Mouse (Mus musculus): ENCODE results near the gene Tor1aip1. TPM values are rescaled to one million over a fixed set of nuclear protein-coding genes. Genes with fewer than 3 reads are reported as not detected.

Tor1aip1 gene
- polyA plus RNA-seq, 1 experiment from 2014 or later: 39.4 TPM

- Histone ChIP-seq H3K4me2 (replicated peaks) (no peak overlapping the region), H3K36me3 (no peaks in the 10 kb centered on the region), H3K4me3 (replicated peaks) (no peak overlapping the region), H3K9me3 (no peaks in the 10 kb centered on the region), H3K27me3 (replicated peaks) (no peaks in the 10 kb centered on the region), H3K27ac (no peak overlapping the region), H3K9ac (no peak overlapping the region), H3K4me1 (replicated peaks) (peaks cover 3% of the 10 kb centered on the region; the same call in 1 of the 2 replicates)
- WGBS: 81% methylated on average over 2 of the region's 2 CpGs
- 0 out of 2 replicates have a peak, but pooled peaks have one; percentile 52 for ATAC-seq
Observed at GRCm38 (mm10) chr1:155987625-155988024, 48.7 kb downstream of the Tor1aip1 start.

- no peak overlapping the region for H3K4me3 ChIP-seq (replicated peaks)
- H3K9me3 ChIP-seq: no peaks in the 10 kb centered on the region
- no peak for ATAC-seq
- peak overlapping the region; percentile 19; the same call in 1 of the 2 replicates for H3K4me2 ChIP-seq (replicated peaks)
- H3K36me3 ChIP-seq: no peaks in the 10 kb centered on the region
- WGBS: 49% methylated on average over 2 of the region's 2 CpGs
- no peaks in the 10 kb centered on the region for H3K27me3 ChIP-seq (replicated peaks)
- no peak overlapping the region for H3K9ac ChIP-seq
- H3K27ac ChIP-seq: no peak overlapping the region
- H3K4me1 ChIP-seq (replicated peaks): no peaks in the 10 kb centered on the region; the same call in 1 of the 2 replicates
Observed at GRCm38 (mm10) chr1:155974931-155975330, 61.3 kb downstream of the Tor1aip1 start.

- H3K4me1 ChIP-seq (replicated peaks): no peaks in the 10 kb centered on the region; the same call in 1 of the 2 replicates
- no peaks in the 10 kb centered on the region for H3K9me3 ChIP-seq
- H3K9ac ChIP-seq: peak overlapping the region; percentile 68
- no peaks in the 10 kb centered on the region for H3K36me3 ChIP-seq
- peak overlapping the region; percentile 91 for H3K27ac ChIP-seq
- WGBS: 4% methylated on average over 19 of the region's 19 CpGs
- peak overlapping the region; percentile 98 for H3K4me3 ChIP-seq (replicated peaks)
- peak; percentile 18 for ATAC-seq
- H3K27me3 ChIP-seq (replicated peaks): no peaks in the 10 kb centered on the region
- peak overlapping the region; percentile 73 for H3K4me2 ChIP-seq (replicated peaks)
Observed at GRCm38 (mm10) chr1:155973719-155974379, 62.4 kb downstream of the Tor1aip1 start.

GRCm38 (mm10) chr1:155973068-155973718 lies 63.1 kb downstream of the Tor1aip1 start, which contains the start of gene Cep350:
Gene Cep350 (minus strand): TSS chr1:155973255.
- Histone ChIP-seq H3K9me3 (no peaks in the 10 kb centered on the region), H3K4me3 (replicated peaks) (peak within 1 kb of the TSS; percentile 98), H3K36me3 (no peaks in the 10 kb centered on the region), H3K27me3 (replicated peaks) (no peaks in the 10 kb centered on the region), H3K27ac (peak within 1 kb of the TSS; percentile 93), H3K4me2 (replicated peaks) (peak within 1 kb of the TSS; percentile 73), H3K4me1 (replicated peaks) (no peaks in the 10 kb centered on the region; the same call in 1 of the 2 replicates), H3K9ac (peak within 1 kb of the TSS; percentile 92)
- ATAC-seq: peak; percentile 98
- WGBS: under 1% methylated on average over 56 of the region's 57 CpGs

DNA sequence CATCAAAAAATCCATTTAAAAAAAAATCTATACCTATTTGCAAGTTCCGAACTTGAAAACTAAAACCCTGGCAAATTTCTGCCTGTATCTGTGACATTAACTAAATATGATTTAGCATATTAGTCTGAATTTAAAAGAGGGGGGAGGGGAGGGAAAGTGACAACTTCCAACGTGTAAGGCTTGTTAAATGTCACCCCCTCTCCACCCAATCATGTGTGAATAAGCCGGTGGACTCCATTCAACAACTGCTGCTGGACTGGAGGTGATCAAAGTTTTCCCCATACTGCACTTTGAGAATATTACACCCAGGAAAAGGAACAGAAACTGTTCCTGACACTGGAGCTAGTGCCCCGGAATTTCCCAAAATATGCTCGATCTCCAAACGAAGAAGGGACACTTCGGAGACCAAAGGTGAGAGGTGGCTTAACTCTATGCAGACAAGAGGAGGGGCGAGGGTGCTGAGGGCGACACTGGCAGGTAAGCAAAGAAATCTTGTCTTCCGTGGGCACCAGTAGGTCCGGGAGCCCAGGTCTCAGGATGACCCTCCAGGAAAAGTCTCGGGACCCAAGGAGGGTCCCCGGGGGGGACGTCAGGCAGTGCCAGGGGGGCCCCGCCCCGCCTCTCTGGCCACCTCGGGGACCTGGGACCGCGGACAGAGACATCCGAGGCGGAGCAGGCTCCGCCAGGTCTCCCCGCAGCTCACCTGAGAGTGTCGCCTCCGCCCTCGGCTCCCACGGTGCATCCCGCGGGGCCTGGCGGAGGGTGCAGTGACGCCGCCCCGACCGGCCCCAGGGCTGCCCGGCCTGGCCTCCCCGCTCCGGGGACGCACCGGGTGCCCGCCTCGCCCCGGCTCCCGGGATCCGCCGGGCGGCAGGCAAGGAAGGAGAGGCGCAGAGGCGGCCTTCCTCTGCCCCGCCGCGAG lies 63.9 kb downstream of the Tor1aip1 start:
- Histone ChIP-seq H3K36me3 (no peaks in the 10 kb centered on the region), H3K27ac (peak overlapping the region; percentile 93), H3K9ac (peak overlapping the region; percentile 92), H3K4me2 (replicated peaks) (peak overlapping the region; percentile 63), H3K27me3 (replicated peaks) (no peaks in the 10 kb centered on the region), H3K4me1 (replicated peaks) (no peaks in the 10 kb centered on the region; the same call in 1 of the 2 replicates), H3K9me3 (no peaks in the 10 kb centered on the region), H3K4me3 (replicated peaks) (peak overlapping the region; percentile 98)
- 1% methylated on average over 44 of the region's 51 CpGs for WGBS
- ATAC-seq: peak; percentile 73

Other genes starting within 250 kb of the Tor1aip1 start
- 40.3 and 49.1 TPM in 2 replicates for gene Qsox1, start 223.6 kb downstream of the Tor1aip1 start, polyA plus RNA-seq (2015; fragmentation: Nextera tagmentation; extraction: Ambion mirVana)
- 11.2 and 12.7 TPM in 2 replicates for gene Cep350, start 63.2 kb downstream of the Tor1aip1 start, polyA plus RNA-seq (2015; fragmentation: Nextera tagmentation; extraction: Ambion mirVana)
- gene Tor1aip2, start 1.1 kb downstream of the Tor1aip1 start, polyA plus RNA-seq (2015; fragmentation: Nextera tagmentation; extraction: Ambion mirVana): 135 and 139 TPM in 2 replicates
- 5.7 and 6.3 TPM in 2 replicates for gene Fam163a, start 168.5 kb upstream of the Tor1aip1 start, polyA plus RNA-seq (2015; fragmentation: Nextera tagmentation; extraction: Ambion mirVana)

Measured in intestine, embryonic 15.5 days (tissue).